Mouse (Mus musculus) heart, embryonic 14.5 days (tissue): ENCODE measurements around the gene Snx32. TPM values are rescaled to one million over a fixed set of nuclear protein-coding genes. Genes with fewer than 3 reads are reported as not detected.
A peak's percentile ranks its signal among the peaks of the same experiment; 100 is the strongest.

Experiments used
- ATAC-seq: fragments of 200-750 bp; cut with Nextera tagmentation; 2 replicates; pipeline ENCODE4 v1.8.0; 2017; ENCODE audit warnings: low read depth, moderate TSS enrichment; ENCODE audit not compliant: insufficient number of reproducible peaks, insufficient read depth, low FRiP score
- H3K27ac ChIP-seq, 2 experiments: fragments of 200-500 bp in 1 of 2; fragments of 300-500 bp in 1 of 2; sonication (generic) in 1 of 2; replicated peaks in 1 of 2; 2 replicates each; pipeline ENCODE4 v1.5.1; 2012 to 2014; ENCODE audit warnings: low read depth in 2 of 2, low read length in 2 of 2, control low read depth in 1 of 2, mild to moderate bottlenecking in 1 of 2, mixed read lengths in 1 of 2; ENCODE audit not compliant: control insufficient read depth in 1 of 2, insufficient read depth in 1 of 2
- H3K27me3 ChIP-seq: fragments of 300-500 bp; sonication (generic); 2 replicates; pipeline ENCODE4 v1.6.1; 2014; ENCODE audit warnings: mild to moderate bottlenecking, low read length, control low read depth; ENCODE audit not compliant: control insufficient read depth, insufficient read depth
- H3K36me3 ChIP-seq: fragments of 300-500 bp; sonication (generic); 2 replicates; pipeline ENCODE4 v1.6.1; 2014; ENCODE audit warnings: mild to moderate bottlenecking, control low read depth, low read length, mixed read lengths; ENCODE audit not compliant: control insufficient read depth, insufficient read depth
- H3K4me1 ChIP-seq, 2 experiments: fragments of 200-500 bp in 1 of 2; fragments of 300-500 bp in 1 of 2; sonication (generic) in 1 of 2; 2 replicates each; pipeline ENCODE4 v1.6.1; 2012 to 2014; ENCODE audit warnings: low read length in 2 of 2, control low read depth in 1 of 2, mixed read lengths in 1 of 2; ENCODE audit not compliant: control insufficient read depth in 2 of 2, insufficient read depth in 2 of 2
- H3K4me2 ChIP-seq: fragments of 300-500 bp; sonication (generic); 2 replicates; pipeline ENCODE4 v1.6.1; 2014; ENCODE audit warnings: mild to moderate bottlenecking, low read length
- H3K4me3 ChIP-seq, 2 experiments: fragments of 200-500 bp in 1 of 2; fragments of 300-500 bp in 1 of 2; sonication (generic) in 1 of 2; 2 replicates each; pipeline ENCODE4 v1.5.1; 2012 to 2014; ENCODE audit warnings: low read length in 2 of 2, mild to moderate bottlenecking in 2 of 2, control low read depth in 1 of 2, low read depth in 1 of 2, moderate library complexity in 1 of 2; ENCODE audit not compliant: control insufficient read depth in 1 of 2, insufficient read depth in 1 of 2
- H3K9ac ChIP-seq: fragments of 300-500 bp; sonication (generic); 2 replicates; pipeline ENCODE4 v1.6.1; 2014; ENCODE audit warnings: mild to moderate bottlenecking, low read length
- H3K9me3 ChIP-seq: fragments of 300-500 bp; sonication (generic); 2 replicates; pipeline ENCODE4 v1.6.1; 2016; ENCODE audit warnings: low read length, control low read depth; ENCODE audit not compliant: control insufficient read depth
- WGBS: fragments of 180-500 bp; shearing (Covaris S2); extraction: QIAGEN DNeasy Blood & Tissue Kit; methylation state at CpG from one replicate; pipeline ENCODE4 v1.1.7; 2014; 5-methylcytosine and 5-hydroxymethylcytosine counted together
- polyA plus RNA-seq: library from polyadenylated mRNA; unstranded; fragments of >200 nt; fragmentation: Nextera tagmentation; extraction: Ambion mirVana; gene quantifications from 2 replicates; pipeline ENCODE4 v1.2.1, GENCODE M21; 2014

Gene Snx32
- polyA plus RNA-seq, 1 experiment from 2014 or later, result 17.9 TPM

DNA sequence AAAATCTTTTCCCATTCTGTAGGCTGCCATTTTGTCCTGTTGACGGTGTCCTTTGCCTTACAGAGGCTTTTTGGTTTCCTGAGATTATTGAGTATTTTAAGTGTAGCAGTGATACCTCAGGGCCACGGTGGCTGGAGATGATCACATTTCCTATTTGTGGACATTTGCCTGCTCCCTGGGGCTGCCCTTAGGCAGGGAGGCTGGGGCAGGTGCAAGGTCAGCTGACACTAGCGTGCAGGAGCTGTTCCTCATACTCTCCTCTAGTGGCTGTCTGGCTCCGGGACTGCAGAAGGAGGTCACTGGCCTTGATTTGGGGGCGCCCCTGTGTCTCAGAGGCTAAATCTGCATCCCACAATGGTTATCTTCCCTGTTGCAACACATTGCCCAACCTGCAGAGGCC lies 14.9 kb upstream of the Snx32 start:
- peaks cover 2% of the 10 kb centered on the region; the same call in 1 of the 2 replicates for H3K27me3 ChIP-seq
- no peaks in the 10 kb centered on the region for H3K9me3 ChIP-seq
- H3K4me2 ChIP-seq, result no peak overlapping the region
- no peak overlapping the region for H3K9ac ChIP-seq
- H3K4me1 ChIP-seq, result peaks cover 4% of the 10 kb centered on the region in 2 experiments; a peak in 1 of 4 replicates
- H3K27ac ChIP-seq, result no peak overlapping the region
- ATAC-seq, result no peak
- no peak overlapping the region for H3K4me3 ChIP-seq
- H3K36me3 ChIP-seq, result no peaks in the 10 kb centered on the region
- 66% methylated on average over 5 of the region's 5 CpGs for WGBS

DNA sequence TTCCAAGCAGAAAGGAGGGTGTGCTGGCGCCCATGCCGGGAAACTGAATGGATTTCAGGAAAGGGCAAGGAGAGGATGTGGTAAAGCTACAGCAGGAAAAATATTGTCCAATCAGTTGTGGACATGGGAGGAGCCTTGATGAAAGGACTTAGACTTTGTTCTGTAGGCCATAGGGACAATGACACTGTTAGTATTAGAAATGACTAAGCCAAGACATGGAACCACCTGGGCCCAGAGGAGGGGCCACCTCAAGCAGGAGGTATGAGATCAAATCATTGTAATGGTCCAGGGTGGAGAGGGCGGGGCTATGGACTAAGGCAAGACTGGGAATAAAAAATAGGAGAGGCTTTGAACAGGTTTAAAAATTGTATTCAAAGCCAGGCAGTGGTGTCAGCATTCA lies 8.4 kb upstream of the Snx32 start:
- WGBS, result 85% methylated on average over 3 of the region's 3 CpGs
- no peak overlapping the region for H3K9ac ChIP-seq
- H3K36me3 ChIP-seq, result no peaks in the 10 kb centered on the region
- ATAC-seq, result no peak
- no peaks in the 10 kb centered on the region for H3K4me1 ChIP-seq
- H3K4me3 ChIP-seq, result no peak overlapping the region
- no peaks in the 10 kb centered on the region for H3K9me3 ChIP-seq
- H3K27ac ChIP-seq, result no peak overlapping the region
- H3K4me2 ChIP-seq, result no peak overlapping the region
- H3K27me3 ChIP-seq, result no peaks in the 10 kb centered on the region

DNA sequence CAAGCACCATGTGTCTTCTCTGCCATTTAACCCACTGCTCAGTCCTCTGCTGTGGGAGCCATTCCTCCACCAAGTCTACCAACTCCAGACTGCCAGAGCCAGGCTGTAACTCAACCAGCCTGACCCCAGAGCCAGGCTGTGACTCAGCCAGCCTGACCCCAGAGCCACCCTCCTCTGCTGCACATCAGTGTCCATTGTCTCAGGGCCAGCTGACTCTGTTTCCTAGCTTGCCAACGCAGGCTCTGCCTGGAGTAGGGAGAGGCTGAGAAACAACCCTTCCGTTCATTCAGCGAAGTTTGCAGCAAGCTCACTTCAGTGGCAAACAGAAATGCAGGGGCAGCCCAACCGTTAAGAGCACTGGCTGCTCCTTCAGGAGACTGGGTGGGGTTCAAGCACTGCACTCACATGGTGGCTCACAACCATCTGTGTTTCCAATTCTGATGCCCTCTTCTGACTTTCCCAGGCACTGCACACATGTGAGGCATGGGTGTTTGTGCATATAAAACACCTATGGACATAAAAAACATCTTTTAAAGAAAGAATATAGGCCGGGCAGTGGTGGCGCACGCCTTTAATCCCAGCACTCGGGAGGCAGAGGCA lies 6.7 kb upstream of the Snx32 start:
- Histone ChIP-seq H3K4me2 (no peak overlapping the region), H3K4me3 (no peak overlapping the region), H3K36me3 (no peaks in the 10 kb centered on the region), H3K4me1 (peaks cover 6% of the 10 kb centered on the region in 2 experiments), H3K9me3 (no peaks in the 10 kb centered on the region), H3K9ac (no peak overlapping the region), H3K27ac (no peak overlapping the region), H3K27me3 (no peaks in the 10 kb centered on the region)
- 80% methylated on average over 8 of the region's 8 CpGs for WGBS
- ATAC-seq, result no peak

DNA sequence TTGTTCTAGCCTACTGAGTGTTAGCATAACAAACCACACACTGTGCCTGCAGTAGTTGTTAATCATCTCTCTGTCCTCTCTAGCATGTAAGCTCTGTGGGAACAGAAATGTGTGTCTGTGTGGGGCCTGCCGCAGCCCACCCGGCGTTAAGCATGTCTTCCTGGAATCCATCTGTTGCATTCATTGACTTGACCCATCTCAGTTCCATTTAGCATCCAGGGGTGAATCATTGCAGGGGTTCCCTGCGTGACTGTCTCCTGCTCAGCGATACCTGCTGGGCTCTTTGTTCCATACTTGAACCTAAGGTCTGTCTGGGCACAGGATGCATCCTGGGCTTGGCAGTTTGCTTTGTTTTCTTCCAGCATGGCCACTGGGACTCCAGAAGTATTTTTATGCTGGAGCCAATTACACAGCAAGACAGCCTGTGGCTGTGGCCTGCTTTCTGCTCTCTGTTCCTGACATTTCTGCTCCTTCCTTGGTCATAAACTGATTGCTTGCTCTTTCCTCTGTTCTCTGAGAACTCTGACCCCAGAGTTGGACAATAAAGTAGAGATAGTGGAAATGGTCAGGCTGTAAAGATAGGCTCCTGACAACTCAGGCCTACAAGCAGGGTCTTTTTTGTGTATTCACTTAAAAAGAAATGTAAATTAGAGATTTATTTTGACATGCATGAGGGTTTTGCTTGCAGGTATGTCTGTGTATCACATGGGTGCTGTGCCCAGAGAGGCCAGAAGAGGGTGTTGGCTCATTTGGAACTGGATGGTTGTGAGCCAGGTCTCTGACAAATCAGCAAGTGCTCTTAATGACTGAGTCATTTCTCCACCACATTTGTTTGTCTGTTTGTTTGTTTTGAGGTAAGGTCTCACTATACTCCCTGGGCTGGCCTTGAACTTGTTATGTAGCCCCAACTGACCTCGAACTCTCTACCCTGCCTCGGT lies 5.8 kb upstream of the Snx32 start:
- WGBS, result 88% methylated on average over 7 of the region's 7 CpGs

DNA sequence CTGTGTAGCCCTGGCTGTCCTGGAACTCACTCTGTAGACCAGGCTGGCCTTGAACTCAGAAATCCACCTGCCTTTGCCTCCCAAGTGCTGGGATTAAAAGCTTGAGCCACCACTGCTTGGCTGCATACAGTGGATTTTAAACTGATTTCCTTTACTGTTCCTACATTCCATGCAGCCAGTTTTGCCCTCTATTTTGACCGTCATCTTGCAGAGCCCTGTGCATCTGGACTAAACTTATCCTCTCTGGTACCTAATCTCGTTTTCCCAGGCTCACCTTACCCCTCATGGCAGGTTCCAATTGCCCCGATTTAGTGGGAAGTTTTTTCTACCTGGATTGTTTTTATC lies 2.6 kb upstream of the Snx32 start:
- Histone ChIP-seq H3K4me1 (peaks cover 14 to 16% of the 10 kb centered on the region in 2 experiments), H3K9me3 (no peaks in the 10 kb centered on the region), H3K4me2 (no peak overlapping the region), H3K27ac (no peak overlapping the region), H3K36me3 (no peaks in the 10 kb centered on the region), H3K4me3 (no peak overlapping the region), H3K9ac (no peak overlapping the region), H3K27me3 (no peaks in the 10 kb centered on the region)
- ATAC-seq, result no peak
- WGBS, result 86% methylated on average over 3 of the region's 3 CpGs

More for the DNA sequence above, 5.8 kb upstream of the Snx32 start:
- no peak for ATAC-seq
- no peak overlapping the region for H3K9ac ChIP-seq
- H3K27ac ChIP-seq, result no peak overlapping the region
- no peaks in the 10 kb centered on the region for H3K36me3 ChIP-seq
- H3K4me1 ChIP-seq, result peaks cover 7 to 8% of the 10 kb centered on the region in 2 experiments
- no peak overlapping the region for H3K4me3 ChIP-seq
- H3K4me2 ChIP-seq, result no peak overlapping the region
- no peaks in the 10 kb centered on the region for H3K27me3 ChIP-seq
- H3K9me3 ChIP-seq, result no peaks in the 10 kb centered on the region

DNA sequence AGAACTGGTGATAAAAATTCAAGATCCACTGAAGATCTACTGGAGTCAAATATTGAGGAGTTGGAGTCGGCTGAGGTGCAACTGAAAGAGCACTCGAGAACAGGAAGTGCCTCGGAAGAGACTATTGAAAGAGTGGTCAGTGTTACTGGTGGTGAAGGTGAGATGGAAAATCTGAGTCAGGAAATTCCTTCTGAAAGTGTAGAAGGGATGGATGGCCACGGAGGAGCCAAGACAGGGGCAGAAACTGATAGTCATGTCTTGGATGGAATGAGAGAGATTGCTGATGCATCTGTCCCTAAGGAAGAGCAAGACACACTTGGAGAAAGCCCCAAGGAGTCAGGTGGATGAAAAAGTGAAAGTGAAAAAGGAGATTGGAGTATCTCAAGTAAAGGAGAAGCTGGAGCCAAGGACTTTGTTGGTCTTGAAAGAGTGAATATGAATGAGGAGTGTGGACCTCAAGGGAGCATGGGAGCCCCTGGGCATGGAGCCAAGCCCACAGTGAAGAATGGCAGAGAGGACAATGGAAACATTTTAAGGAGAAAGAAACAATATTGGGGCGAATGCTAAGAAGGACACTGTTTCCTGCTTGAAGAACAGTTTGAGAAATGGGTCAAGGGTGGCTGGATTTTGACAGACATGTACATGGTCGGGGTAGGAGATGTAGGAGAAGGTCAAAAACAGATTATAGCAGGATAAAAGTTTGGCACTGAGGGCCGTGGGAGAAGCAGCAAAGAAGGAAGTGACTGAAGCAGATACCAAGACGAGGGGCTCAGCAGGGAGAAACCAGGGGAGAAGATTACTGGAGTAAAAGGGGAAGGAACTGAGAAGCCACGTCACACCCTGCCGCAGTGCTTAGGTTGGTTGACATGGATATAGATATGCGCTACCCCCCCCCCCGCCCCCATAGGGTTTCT lies 2.0 kb upstream of the Snx32 start:
- H3K9ac ChIP-seq, result no peak overlapping the region
- no peak for ATAC-seq
- 70% methylated on average over 12 of the region's 12 CpGs for WGBS

DNA sequence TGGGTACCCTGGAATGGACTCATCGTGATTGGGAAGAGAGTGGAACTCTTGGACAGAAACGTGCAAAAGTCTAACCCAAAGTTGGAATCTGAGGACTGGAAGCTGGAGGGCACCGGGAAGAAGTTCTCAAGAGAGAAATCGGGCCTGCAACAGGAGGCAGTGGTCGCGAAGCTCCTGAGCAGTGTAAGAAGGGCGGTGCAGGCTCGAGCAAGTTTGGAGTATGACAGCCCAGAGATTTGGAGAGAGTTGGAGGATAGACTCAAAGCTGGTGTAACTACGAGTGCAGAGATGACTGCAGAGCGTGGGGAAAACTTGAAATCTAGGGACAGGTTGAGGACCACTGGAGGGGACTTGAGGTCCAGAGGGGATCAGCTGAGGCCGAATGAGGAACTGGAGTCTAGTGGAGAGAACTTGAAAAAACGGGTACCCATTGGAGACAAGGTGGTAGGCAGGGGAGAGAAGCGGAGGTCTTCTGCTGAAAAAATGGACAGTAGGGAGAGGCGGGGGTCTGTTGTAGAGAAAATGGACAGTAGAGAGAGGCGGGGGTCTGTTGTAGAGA lies 815 bp upstream of the Snx32 start:
- Histone ChIP-seq H3K9ac (peak overlapping the region; percentile 76), H3K27me3 (no peaks in the 10 kb centered on the region), H3K4me1 (peaks cover 14 to 16% of the 10 kb centered on the region in 2 experiments), H3K9me3 (no peaks in the 10 kb centered on the region), H3K4me2 (peak overlapping the region; percentile 91), H3K27ac (peak overlapping the region; percentile 25 to 60; a peak in 3 of 4 replicates), H3K36me3 (no peaks in the 10 kb centered on the region), H3K4me3 (peak overlapping the region; percentile 54 to 58)
- ATAC-seq, result no peak
- WGBS, result 50% methylated on average over 15 of the region's 15 CpGs

More for the DNA sequence above, 2.0 kb upstream of the Snx32 start:
- H3K27me3 ChIP-seq, result no peaks in the 10 kb centered on the region
- peak overlapping the region; percentile 91 for H3K4me2 ChIP-seq
- no peaks in the 10 kb centered on the region for H3K36me3 ChIP-seq
- H3K9me3 ChIP-seq, result no peaks in the 10 kb centered on the region
- no peak overlapping the region; a peak in 1 of 4 replicates for H3K27ac ChIP-seq
- H3K4me3 ChIP-seq, result no peak overlapping the region
- peaks cover 14 to 16% of the 10 kb centered on the region in 2 experiments for H3K4me1 ChIP-seq
